Mouse (Mus musculus) liver, postnatal 0 days (tissue): ENCODE measurements around the gene Nup35. TPM values are rescaled to one million over a fixed set of nuclear protein-coding genes. Genes with fewer than 3 reads are reported as not detected.

Source experiments
- ATAC-seq: fragments of 200-750 bp; cut with Nextera tagmentation; 2 replicates; pipeline ENCODE4 v1.8.0; 2017; ENCODE audit warnings: mild to moderate bottlenecking, moderate library complexity
- DNase-seq: peaks from one replicate; pipeline ENCODE4 v3.0.0-alpha.2; 2016
- H3K27ac ChIP-seq: fragments of 300-500 bp; sonication (generic); 2 replicates; pipeline ENCODE4 v1.5.1; 2014; ENCODE audit warnings: antibody characterized with exemption, moderate library complexity, mild to moderate bottlenecking, low read depth
- H3K27me3 ChIP-seq: fragments of 300-500 bp; sonication (generic); 2 replicates; pipeline ENCODE4 v1.6.1; 2014; ENCODE audit warnings: low read length, control low read depth, mixed read lengths; ENCODE audit not compliant: insufficient read depth
- H3K36me3 ChIP-seq: fragments of 300-500 bp; sonication (generic); replicated peaks from 2 replicates; pipeline ENCODE4 v1.6.1; 2014; ENCODE audit warnings: mild to moderate bottlenecking, control low read depth, low read length, moderate library complexity, mixed read lengths; ENCODE audit not compliant: insufficient read depth
- H3K4me1 ChIP-seq: fragments of 300-500 bp; sonication (generic); 2 replicates; pipeline ENCODE4 v1.6.1; 2014; ENCODE audit warnings: antibody characterized with exemption, mild to moderate bottlenecking, control low read depth; ENCODE audit not compliant: insufficient read depth
- H3K4me2 ChIP-seq: fragments of 300-500 bp; sonication (generic); 2 replicates; pipeline ENCODE4 v1.6.1; 2014; ENCODE audit warnings: low read depth, mild to moderate bottlenecking, low read length, moderate library complexity, mixed read lengths
- H3K4me3 ChIP-seq: fragments of 300-500 bp; sonication (generic); 2 replicates; pipeline ENCODE4 v1.5.1; 2014; ENCODE audit warnings: low read depth, low read length
- H3K9ac ChIP-seq: fragments of 300-500 bp; sonication (generic); replicated peaks from 2 replicates; pipeline ENCODE4 v1.6.1; 2014; ENCODE audit warnings: mild to moderate bottlenecking, moderate library complexity
- H3K9me3 ChIP-seq: fragments of 300-500 bp; sonication (generic); 2 replicates; pipeline ENCODE4 v1.6.1; 2016; ENCODE audit warnings: mild to moderate bottlenecking, control low read depth, low read length, mixed read lengths
- CTCF ChIP-seq: sonication (generic); IDR thresholded peaks from 2 replicates; pipeline ENCODE4 v1.5.1; 2016; ENCODE audit warnings: antibody characterized with exemption, low read depth
- EP300 ChIP-seq: IDR thresholded peaks from 2 replicates; pipeline ENCODE4 v1.6.1; 2016; ENCODE audit warnings: antibody characterized with exemption, low read depth, mild to moderate bottlenecking
- WGBS: fragments of 180-500 bp; shearing (Covaris S2); extraction: QIAGEN DNeasy Blood & Tissue Kit; methylation state at CpG from one replicate; pipeline ENCODE4 v1.1.7; 2014; ENCODE audit not compliant: insufficient replicate concordance; 5-methylcytosine and 5-hydroxymethylcytosine counted together
- polyA plus RNA-seq: library from polyadenylated mRNA; unstranded; fragments of >200 nt; fragmentation: Nextera tagmentation; extraction: Ambion mirVana; gene quantifications from 2 replicates; pipeline ENCODE4 v1.2.1, GENCODE M21; 2015

Nup35 gene
- polyA plus RNA-seq, 1 experiment from 2014 or later: 11.7 TPM

DNA sequence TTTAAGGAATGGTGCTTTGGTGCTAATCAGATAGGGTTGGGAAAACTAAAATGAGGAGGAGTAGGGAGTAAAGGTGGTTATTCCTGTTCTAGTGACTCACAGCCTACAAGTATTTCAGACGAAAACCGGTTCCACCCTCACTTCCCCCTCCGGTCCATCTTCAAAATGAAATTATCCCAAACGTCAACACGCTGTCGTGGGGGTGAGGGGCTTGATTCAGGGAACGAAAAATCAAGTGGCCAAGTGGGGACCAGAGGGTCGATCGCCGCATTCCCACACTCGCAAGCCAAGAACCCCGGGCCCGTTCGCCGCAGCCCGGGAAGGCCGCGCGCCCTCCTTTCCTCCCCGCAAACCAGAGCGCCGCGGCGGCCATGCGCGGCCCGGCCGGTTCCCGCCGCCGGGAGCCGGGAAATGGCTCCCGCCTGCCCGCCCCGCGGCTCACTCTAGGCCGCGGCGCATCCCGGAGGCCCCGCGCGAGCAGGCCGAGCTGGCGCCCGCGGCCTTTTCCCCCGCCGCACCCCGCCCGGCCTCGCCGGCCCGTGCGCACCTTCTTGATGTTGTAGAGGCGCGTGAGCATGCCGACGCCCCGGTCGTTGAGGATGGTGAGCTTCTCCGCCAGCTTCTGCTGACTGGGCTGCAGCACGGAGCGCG, 36.6 kb upstream of the Nup35 start:
- H3K4me3 ChIP-seq: peak overlapping the region; percentile 87
- no peak for DNase-seq
- WGBS: under 1% methylated on average over 53 of the region's 65 CpGs
- H3K27ac ChIP-seq: peak overlapping the region; percentile 98
- no peaks in the 10 kb centered on the region for H3K36me3 ChIP-seq
- peaks cover 6% of the 10 kb centered on the region; the same call in 1 of the 2 replicates for H3K4me1 ChIP-seq
- peak; percentile 79 for ATAC-seq
- peaks cover 14% of the 10 kb centered on the region for H3K27me3 ChIP-seq
- no peak for TF ChIP-seq CTCF
- TF ChIP-seq EP300: no peak
- peak overlapping the region; percentile 97 for H3K9ac ChIP-seq
- no peaks in the 10 kb centered on the region for H3K9me3 ChIP-seq
- peak overlapping the region; percentile 84 for H3K4me2 ChIP-seq

GRCm38 (mm10) chr2:80581043-80581711, 35.9 kb upstream of the Nup35 start, which contains the start of gene Nckap1:
Gene Nckap1 (minus strand): TSS chr2:80581380.
- WGBS: under 1% methylated on average over 54 of the region's 88 CpGs

DNA sequence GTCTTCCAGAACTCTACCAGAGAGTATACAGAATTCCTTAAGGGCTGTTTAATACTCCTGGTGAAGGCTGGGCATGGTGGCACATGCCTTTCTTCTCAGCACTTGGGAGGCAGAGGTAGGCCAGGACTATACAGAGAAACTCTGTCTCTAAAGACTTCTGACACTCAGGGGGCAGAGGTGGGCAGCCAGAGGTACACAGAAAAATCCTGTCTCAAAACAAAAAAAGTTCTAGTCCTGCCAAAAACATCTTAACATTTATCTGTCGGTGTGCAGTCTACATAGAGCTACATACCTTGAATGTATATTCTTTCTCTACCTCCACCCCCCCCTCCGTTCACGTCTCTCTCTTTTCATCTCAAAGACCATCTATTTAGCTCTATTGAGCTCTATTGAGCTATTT, 34.7 kb upstream of the Nup35 start:
- no peak overlapping the region for H3K4me3 ChIP-seq
- WGBS: 86% methylated on average over 3 of the region's 3 CpGs
- no peak for ATAC-seq

More at GRCm38 (mm10) chr2:80581043-80581711, 35.9 kb upstream of the Nup35 start, which contains the start of gene Nckap1:
- peak; percentile 96 for ATAC-seq
- Histone ChIP-seq H3K9me3 (no peaks in the 10 kb centered on the region), H3K4me3 (peak within 1 kb of the TSS; percentile 87), H3K9ac (peak within 1 kb of the TSS; percentile 97), H3K27me3 (peaks cover 14% of the 10 kb centered on the region), H3K4me2 (peak within 1 kb of the TSS; percentile 84), H3K4me1 (peaks cover 6% of the 10 kb centered on the region; the same call in 1 of the 2 replicates), H3K27ac (peak within 1 kb of the TSS; percentile 98), H3K36me3 (no peaks in the 10 kb centered on the region)
- TF ChIP-seq CTCF (peak; percentile 59), EP300 (no peak)
- peak; percentile 91 for DNase-seq

DNA sequence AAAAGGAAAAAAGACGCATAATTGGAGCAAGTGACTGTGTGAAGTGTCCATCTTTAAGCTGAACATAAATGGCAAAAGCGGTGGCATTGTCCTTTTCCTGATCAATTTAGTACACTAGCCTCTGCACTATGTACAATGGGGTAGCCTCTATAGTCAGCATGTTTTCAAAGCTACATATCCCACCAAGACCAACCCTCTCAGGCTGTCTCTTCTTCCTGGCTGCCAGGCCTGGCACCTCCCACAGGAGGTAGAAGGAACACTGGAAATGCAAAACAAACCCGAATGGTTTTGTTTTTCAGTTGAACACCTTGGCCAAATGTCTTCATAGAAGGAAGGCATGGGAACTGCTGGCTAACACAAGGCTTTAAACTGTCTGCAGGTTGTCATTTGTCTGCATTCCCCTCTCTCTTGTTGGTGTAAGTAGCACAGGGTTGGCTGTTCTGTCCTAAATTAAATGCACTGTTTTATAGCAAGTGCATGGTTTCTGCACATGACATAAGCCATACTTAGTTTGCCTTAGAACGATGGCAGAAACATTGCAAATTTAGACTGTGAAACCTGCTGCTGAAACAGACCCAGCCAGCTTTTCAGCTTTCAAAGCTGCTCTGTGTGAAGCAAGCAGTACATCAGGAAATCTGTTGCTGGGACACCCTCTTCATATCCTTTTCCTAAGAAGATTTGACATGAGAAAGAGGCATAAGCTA, 22.7 kb upstream of the Nup35 start:
- H3K4me2 ChIP-seq: no peak overlapping the region
- H3K27me3 ChIP-seq: 0 out of 2 replicates have a peak, but pooled peaks cover 3% of the 10 kb centered on the region
- TF ChIP-seq CTCF (no peak), EP300 (no peak)
- no peaks in the 10 kb centered on the region for H3K4me1 ChIP-seq
- no peaks in the 10 kb centered on the region for H3K36me3 ChIP-seq
- no peak for ATAC-seq
- no peak overlapping the region for H3K27ac ChIP-seq
- DNase-seq: no peak
- 66% methylated on average over 4 of the region's 4 CpGs for WGBS
- H3K9ac ChIP-seq: no peak overlapping the region
- no peak overlapping the region for H3K4me3 ChIP-seq
- no peaks in the 10 kb centered on the region for H3K9me3 ChIP-seq

More for the DNA sequence above, 34.7 kb upstream of the Nup35 start:
- Histone ChIP-seq H3K27ac (no peak overlapping the region), H3K36me3 (no peaks in the 10 kb centered on the region), H3K9ac (no peak overlapping the region), H3K4me1 (peaks cover 6% of the 10 kb centered on the region; the same call in 1 of the 2 replicates), H3K27me3 (peaks cover 12% of the 10 kb centered on the region), H3K9me3 (no peaks in the 10 kb centered on the region), H3K4me2 (no peak overlapping the region)
- DNase-seq: no peak
- no peak for TF ChIP-seq CTCF
- TF ChIP-seq EP300: no peak

GRCm38 (mm10) chr2:80596960-80597359, 20.1 kb upstream of the Nup35 start:
- WGBS: 62% methylated on average over 5 of the region's 5 CpGs
- H3K36me3 ChIP-seq: no peaks in the 10 kb centered on the region
- no peak overlapping the region for H3K4me3 ChIP-seq
- TF ChIP-seq EP300 (no peak), CTCF (no peak)
- H3K27ac ChIP-seq: no peak overlapping the region
- DNase-seq (no peak), ATAC-seq (no peak)
- 0 out of 2 replicates have a peak, but pooled peaks cover 3% of the 10 kb centered on the region for H3K27me3 ChIP-seq
- H3K9me3 ChIP-seq: no peaks in the 10 kb centered on the region
- no peak overlapping the region for H3K4me2 ChIP-seq
- no peak overlapping the region for H3K9ac ChIP-seq
- H3K4me1 ChIP-seq: no peaks in the 10 kb centered on the region

GRCm38 (mm10) chr2:80599850-80600249, 17.2 kb upstream of the Nup35 start:
- Histone ChIP-seq H3K36me3 (no peaks in the 10 kb centered on the region), H3K9ac (no peak overlapping the region), H3K4me1 (no peaks in the 10 kb centered on the region), H3K27ac (no peak overlapping the region), H3K9me3 (no peaks in the 10 kb centered on the region), H3K4me2 (no peak overlapping the region), H3K27me3 (no peaks in the 10 kb centered on the region), H3K4me3 (no peak overlapping the region)
- 73% methylated on average over 3 of the region's 3 CpGs for WGBS
- ATAC-seq (no peak), DNase-seq (no peak)
- TF ChIP-seq CTCF (no peak), EP300 (no peak)
